Mouse (Mus musculus) kidney, postnatal 0 days (tissue): ENCODE measurements at regions not wholly inside any gene's neighbourhood (a gene's known extent, or its start where the extent isn't known, plus 50 kb on each side); places are given as distances from the start of the nearest gene placed in this dataset.

ENCODE experiments used
- ATAC-seq: fragments of 200-750 bp; cut with Nextera tagmentation; replicated peaks from 2 replicates; pipeline ENCODE4 v1.8.0; 2017; ENCODE audit warnings: low read depth, moderate number of reproducible peaks, moderate TSS enrichment, moderate library complexity; ENCODE audit not compliant: low FRiP score
- DNase-seq: peaks from one replicate; pipeline ENCODE4 v3.0.0-alpha.2; 2016; ENCODE audit warnings: low spot score
- H3K27ac ChIP-seq: fragments of 300-500 bp; sonication (generic); 2 replicates; pipeline ENCODE4 v1.5.1; 2014; ENCODE audit warnings: mild to moderate bottlenecking
- H3K27me3 ChIP-seq: fragments of 300-500 bp; sonication (generic); 2 replicates; pipeline ENCODE4 v1.6.1; 2014; ENCODE audit warnings: low read length, mixed read lengths; ENCODE audit not compliant: insufficient read depth
- H3K36me3 ChIP-seq: fragments of 300-500 bp; sonication (generic); 2 replicates; pipeline ENCODE4 v1.6.1; 2014; ENCODE audit warnings: low read length, mixed read lengths; ENCODE audit not compliant: insufficient read depth
- H3K4me1 ChIP-seq: fragments of 300-500 bp; sonication (generic); replicated peaks from 2 replicates; pipeline ENCODE4 v1.6.1; 2014; ENCODE audit warnings: antibody characterized with exemption, low read length, mixed read lengths; ENCODE audit not compliant: insufficient read depth
- H3K4me2 ChIP-seq: fragments of 300-500 bp; sonication (generic); 2 replicates; pipeline ENCODE4 v1.6.1; 2014; ENCODE audit warnings: mild to moderate bottlenecking, low read length, moderate library complexity, mixed read lengths
- H3K4me3 ChIP-seq: fragments of 300-500 bp; sonication (generic); replicated peaks from 2 replicates; pipeline ENCODE4 v1.5.1; 2014; ENCODE audit warnings: low read depth, low read length
- H3K9ac ChIP-seq: fragments of 300-500 bp; sonication (generic); 2 replicates; pipeline ENCODE4 v1.6.1; 2014; ENCODE audit warnings: low read depth, low read length
- H3K9me3 ChIP-seq: fragments of 300-500 bp; sonication (generic); replicated peaks from 2 replicates; pipeline ENCODE4 v1.6.1; 2016; ENCODE audit warnings: low read length, inconsistent platforms, mixed read lengths
- CTCF ChIP-seq: IDR thresholded peaks from 2 replicates; pipeline ENCODE4 v1.5.1; 2016; ENCODE audit warnings: antibody characterized with exemption, low read depth, mild to moderate bottlenecking, moderate library complexity
- WGBS: fragments of 180-500 bp; shearing (Covaris S2); extraction: QIAGEN DNeasy Blood & Tissue Kit; methylation state at CpG from one replicate; pipeline ENCODE4 v1.1.7; 2014; 5-methylcytosine and 5-hydroxymethylcytosine counted together

DNA sequence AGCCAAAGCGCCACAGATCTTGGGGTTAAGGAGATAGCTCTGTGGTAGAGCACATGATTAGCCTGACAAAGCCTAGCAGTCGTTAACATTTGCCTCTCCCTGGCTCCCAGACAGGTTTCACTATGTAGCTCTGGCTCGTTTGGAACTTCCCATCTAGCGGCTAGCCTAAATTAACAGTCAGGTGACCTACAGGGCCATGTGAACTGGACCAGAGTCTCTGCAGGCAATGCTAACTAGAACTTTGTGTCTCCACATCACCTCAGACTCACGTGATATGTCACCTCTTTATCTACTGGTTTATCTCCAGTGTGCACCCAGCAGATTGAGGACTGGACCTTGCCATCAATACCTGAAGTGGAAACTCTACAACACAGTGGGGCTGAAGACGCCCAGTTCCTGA is 52.4 kb upstream of the Smg1 start:
- TF ChIP-seq CTCF = no peak
- Histone ChIP-seq H3K9ac (no peak overlapping the region), H3K27ac (no peak overlapping the region), H3K27me3 (no peaks in the 10 kb centered on the region), H3K4me1 (no peaks in the 10 kb centered on the region), H3K4me2 (no peak overlapping the region), H3K36me3 (no peaks in the 10 kb centered on the region), H3K9me3 (no peaks in the 10 kb centered on the region), H3K4me3 (no peak overlapping the region)
- DNase-seq (no peak), ATAC-seq (no peak)
- 76% methylated on average over 6 of the region's 6 CpGs for WGBS

DNA sequence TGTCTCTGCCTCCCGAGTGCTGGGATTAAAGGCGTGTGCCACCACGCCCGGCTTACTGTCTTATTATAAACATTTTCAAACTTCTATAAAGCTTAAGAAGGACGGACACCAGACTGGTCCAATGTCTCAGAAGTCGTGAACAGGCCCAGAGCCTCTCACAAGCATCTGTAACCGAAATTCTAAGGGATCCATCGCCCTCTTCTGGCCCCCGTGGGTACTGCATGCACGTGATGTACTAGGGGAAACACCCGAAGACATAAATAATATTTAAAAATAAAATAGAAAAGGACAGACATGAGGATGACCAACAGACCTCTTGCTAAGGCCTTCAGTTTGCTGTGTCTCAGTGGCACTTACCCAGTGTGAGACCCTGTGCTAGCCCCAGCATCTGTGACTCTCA is 51.8 kb upstream of the Smg1 start:
- Histone ChIP-seq H3K4me3 (no peak overlapping the region), H3K4me2 (no peak overlapping the region), H3K27ac (no peak overlapping the region), H3K27me3 (no peaks in the 10 kb centered on the region), H3K9me3 (no peaks in the 10 kb centered on the region), H3K36me3 (no peaks in the 10 kb centered on the region), H3K4me1 (no peaks in the 10 kb centered on the region), H3K9ac (no peak overlapping the region)
- 80% methylated on average over 11 of the region's 11 CpGs for WGBS
- peak; percentile 47 for TF ChIP-seq CTCF
- DNase-seq (no peak), ATAC-seq (no peak)

DNA sequence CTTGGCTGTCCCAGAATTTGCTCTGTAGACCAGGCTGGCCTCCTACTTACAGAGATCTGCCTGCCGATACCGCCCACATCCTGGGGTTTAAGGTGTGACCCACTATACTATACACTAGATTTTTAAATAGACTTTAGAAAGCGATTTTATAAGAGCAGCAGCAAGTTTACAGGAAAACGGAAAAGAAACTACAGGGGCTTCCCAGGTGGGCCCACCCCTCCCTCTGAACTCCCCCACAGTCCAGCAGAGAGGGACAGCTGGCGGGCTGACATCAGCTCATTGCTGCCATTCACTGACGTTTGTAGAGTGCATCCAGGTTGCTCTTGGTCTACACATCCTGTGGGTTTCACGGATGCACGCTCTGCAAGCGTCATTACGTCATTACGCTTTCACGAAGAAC is 51.2 kb upstream of the Smg1 start:
- no peak overlapping the region for H3K4me2 ChIP-seq
- H3K27ac ChIP-seq = no peak overlapping the region
- no peak for TF ChIP-seq CTCF
- H3K27me3 ChIP-seq = no peaks in the 10 kb centered on the region
- H3K4me3 ChIP-seq = no peak overlapping the region
- no peak for ATAC-seq
- no peaks in the 10 kb centered on the region for H3K36me3 ChIP-seq
- no peak overlapping the region for H3K9ac ChIP-seq
- 92% methylated on average over 12 of the region's 12 CpGs for WGBS
- DNase-seq = no peak
- H3K4me1 ChIP-seq = no peaks in the 10 kb centered on the region
- H3K9me3 ChIP-seq = no peaks in the 10 kb centered on the region
